Mouse (Mus musculus) left cerebral cortex, postnatal 14 days (tissue): Measurements from ENCODE around the gene Scamp3. TPM values are rescaled to one million over a fixed set of nuclear protein-coding genes. Genes with fewer than 3 reads are reported as not detected.
"Not testable (repeated sequence)": the region's sequence is repeated elsewhere in the genome, so short reads cannot be mapped to it uniquely, and the experiment has no call there.

Experiments used
- DNase-seq, 2 experiments: peaks; one replicate each; pipeline ENCODE4 v3.0.0; 2021 to 2022; ENCODE audit warnings: low spot score in 2 of 2, mixed read lengths in 1 of 2
- intact Hi-C: fragments of 180-260 bp; cut with DNase I; formaldehyde crosslinking; loops from one replicate; pipeline ENCODE4 v1.15.1; 2025
- total RNA-seq, 2 experiments: library from RNA; stranded (reverse); gene quantifications; 2 replicates each; pipeline ENCODE4 v1.2.3; 2021

Scamp3 gene
- total RNA-seq, 2 experiments from 2014 or later, result 77.0 to 79.2 TPM

DNA sequence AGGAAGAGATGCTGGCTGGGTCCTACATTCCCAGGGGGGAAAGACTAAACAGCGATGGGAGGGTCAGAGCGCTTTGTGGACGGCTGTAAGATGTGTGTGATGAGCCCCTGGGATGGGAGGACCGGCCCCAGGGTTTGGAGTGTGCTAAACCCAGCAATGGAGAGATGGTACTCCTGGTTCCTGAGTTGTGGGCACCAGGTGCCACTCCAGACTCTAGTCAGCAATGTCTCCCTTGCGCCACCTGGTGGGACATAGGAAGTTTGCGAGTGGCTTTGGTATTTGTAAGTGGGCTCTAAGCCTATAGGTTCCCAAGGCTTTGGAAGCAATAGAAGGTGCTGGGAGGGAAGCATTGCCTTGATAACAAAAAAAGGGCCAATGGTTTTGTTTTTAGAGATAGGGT lies 38.6 kb downstream of the Scamp3 start:
- intact Hi-C loops, result no loop called here

DNA sequence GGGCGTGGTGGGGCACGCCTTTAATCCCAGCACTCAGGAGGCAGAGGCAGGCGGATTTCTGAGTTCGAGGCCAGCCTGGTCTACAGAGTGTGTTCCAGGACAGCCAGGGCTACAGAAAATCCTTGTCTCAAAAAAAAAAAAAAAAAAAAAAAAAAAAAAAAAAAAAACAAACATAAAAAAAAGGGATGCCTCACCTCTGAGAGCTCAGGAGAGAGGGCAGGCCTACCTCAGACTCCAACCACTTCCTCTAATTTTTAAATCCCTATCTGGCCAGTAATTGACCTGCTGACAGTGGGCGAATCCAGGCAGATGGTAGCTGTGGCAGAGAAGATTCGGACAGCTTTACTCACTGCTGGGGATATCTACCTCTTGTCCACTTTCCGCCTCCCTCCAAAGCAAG lies 39.1 kb downstream of the Scamp3 start:
- intact Hi-C loops, DNase-seq: not testable (repeated sequence)

More for the DNA sequence above, 38.6 kb downstream of the Scamp3 start:
- DNase-seq, result peak; percentile 92 to 96

DNA sequence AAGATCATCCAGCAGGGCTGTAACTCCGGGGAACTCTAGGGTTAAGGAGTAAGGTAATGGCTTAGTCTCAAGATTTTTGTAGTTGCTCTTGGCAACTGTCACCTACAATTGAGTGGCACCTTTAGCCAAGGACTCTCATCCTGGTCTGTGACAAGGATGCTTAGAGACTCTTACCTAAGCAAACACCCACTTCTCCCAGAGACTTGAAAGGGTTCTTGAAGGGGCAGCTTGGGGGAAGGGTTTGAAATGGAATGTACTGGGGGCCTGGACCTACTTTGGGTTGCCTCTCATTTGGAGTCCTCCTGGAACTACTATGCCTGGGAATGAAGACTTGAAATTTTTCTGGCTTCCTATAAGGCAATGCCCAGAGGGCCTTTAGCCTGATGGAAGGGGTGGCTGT lies 41.0 kb downstream of the Scamp3 start:
- intact Hi-C loops, result no loop called here
- DNase-seq, result no peak

DNA sequence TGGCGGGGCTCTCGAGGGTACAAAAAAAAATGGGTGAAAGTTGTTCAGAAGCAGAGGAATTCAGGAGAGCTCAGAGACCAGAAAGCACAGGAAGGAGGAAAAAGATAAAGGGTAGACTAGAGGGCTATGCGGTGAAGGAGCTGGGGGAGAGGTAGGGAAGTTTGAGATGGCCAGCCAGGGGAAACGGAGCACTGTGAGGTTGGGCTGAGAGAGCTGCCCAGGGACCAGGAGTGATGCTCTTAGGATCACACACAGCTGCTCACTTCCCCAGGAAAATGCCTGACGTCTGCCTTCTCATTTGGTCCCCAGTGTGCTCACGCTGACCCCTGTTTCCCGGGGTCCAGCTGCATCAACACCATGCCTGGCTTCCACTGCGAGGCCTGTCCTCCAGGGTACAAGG lies 42.3 kb downstream of the Scamp3 start:
- no peak for DNase-seq
- intact Hi-C loops, result no loop called here

DNA sequence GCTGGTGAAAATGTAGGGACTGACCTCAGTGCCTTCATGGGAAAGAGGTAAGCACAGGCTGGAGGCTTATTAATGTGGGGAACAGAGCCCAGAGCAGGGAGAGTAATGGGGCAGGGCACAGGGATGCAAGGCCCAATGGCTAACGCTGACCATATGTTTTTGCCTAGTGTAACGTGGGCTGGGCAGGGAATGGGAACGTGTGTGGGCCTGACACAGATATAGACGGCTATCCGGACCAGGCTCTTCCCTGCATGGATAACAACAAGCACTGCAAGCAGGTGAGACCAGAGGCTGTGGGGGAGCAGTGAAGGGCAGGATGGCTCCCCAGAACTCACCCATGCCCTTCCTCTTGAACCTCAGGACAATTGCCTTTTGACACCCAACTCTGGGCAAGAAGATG lies 43.9 kb downstream of the Scamp3 start:
- intact Hi-C loops, result loop anchor here (10.0 kb wide), 1 partner anchor 554 kb away; the partner anchor contains the start of gene Ube2q1
- no peak for DNase-seq

DNA sequence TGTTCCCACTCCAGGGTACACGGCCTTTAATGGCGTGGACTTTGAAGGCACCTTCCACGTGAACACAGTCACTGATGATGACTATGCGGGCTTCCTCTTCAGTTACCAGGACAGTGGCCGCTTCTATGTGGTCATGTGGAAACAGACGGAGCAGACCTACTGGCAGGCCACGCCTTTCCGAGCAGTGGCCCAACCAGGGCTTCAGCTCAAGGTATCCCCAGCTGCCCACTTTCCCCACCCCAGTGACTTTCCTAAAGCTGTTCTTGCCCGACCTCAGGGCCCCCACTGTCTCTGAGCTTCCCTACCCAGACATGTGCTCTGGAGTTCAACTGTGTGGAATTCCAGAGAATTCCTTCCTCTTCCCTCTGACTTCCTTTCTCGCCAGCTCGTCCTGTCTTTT lies 47.5 kb downstream of the Scamp3 start:
- no peak for DNase-seq
- intact Hi-C loops, result loop anchor here (10.0 kb wide), 1 partner anchor 550 kb away; the partner anchor contains the start of gene Ube2q1

DNA sequence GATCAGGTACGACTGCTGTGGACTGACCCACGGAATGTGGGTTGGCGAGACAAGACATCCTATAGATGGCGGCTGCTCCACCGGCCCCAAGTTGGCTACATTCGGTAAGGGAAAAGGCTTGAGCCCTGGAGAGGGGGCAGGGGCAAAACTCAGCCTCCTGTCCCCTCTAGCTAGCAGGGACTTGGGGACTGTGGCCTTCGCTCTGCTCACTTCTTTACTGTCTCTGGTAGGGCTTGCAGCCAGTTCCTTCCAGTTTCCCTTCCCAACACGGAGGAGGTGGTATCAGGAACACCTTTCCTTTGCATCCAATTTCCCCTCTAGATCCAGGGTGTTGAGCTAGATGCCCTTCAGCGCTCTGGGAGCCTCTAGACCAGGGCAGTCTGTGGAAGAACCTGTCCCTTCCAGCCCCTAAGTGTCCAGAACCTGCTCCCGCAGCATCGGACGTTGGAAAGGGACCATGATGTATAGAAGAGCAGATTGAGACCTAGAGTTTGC lies 48.1 kb downstream of the Scamp3 start:
- intact Hi-C loops, result loop anchor here (10.0 kb wide), 1 partner anchor 549 kb away; the partner anchor contains the start of gene Ube2q1
- no peak for DNase-seq

DNA sequence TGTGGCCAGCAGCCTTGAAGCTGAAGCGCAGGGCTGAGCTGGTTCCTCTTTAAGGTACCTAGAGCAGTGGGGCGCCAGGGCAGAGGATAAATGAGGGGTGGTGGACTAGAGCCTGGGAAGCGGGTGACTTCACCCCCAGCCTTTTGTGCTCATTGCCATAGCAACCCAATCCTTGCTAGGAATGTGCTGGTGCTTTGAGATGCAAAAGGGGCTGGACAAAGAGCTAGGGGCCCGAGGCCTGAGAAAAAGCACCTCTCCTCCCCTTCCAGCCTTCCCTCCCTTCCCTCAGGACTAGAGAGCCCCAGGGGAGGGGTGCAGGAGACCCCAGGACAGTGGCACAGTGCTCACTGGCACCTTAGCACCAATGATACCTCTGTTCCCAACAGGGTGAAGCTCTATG lies 48.6 kb downstream of the Scamp3 start:
- peak in 1 of 2 experiments; percentile 55 for DNase-seq
- intact Hi-C loops, result loop anchor here (10.0 kb wide), 1 partner anchor 549 kb away; the partner anchor contains the start of gene Ube2q1

DNA sequence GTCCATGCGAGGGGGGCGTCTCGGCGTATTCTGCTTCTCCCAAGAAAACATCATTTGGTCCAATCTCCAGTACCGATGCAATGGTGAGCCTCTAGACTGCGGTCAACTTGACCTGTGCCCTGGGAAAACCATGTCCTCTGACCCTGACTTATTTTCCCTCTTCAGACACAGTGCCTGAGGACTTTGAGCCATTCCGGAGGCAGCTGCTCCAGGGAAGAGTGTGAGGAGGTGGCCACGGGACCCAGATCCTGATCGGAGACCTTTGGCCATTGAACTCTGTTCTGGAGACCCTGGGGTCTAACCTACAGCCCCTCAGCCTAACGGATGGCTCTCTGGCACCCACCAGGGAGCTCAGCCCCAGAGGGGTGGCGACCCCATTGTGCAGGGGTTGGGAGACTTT lies 49.1 kb downstream of the Scamp3 start:
- no peak for DNase-seq
- intact Hi-C loops, result loop anchor here (10.0 kb wide), 1 partner anchor 548 kb away; the partner anchor contains the start of gene Ube2q1

DNA sequence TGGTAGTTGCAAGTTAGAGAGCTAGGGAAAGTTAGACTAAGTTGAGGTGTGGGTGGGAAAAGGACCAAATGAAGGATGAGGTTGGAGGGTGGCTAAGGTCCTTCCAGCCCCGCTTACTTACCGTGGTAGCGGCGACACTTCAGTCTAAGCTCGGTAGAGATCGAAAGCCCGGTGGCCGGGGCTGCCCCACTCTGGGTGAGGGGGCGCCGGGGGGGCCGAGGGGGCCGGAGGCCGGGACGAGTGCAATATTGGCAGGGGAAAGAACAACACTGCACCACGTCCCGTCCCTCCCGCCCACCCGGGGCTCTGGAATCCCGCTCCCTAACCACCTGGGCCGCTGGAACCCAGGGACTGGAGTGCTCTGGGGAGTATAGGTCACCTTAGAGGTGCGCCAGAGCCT lies 49.6 kb downstream of the Scamp3 start, which contains the start of gene Mtx1:
Mtx1 (minus strand) TSS at position 189 of the 400 bp plus-strand sequence.
- intact Hi-C loops, result loop anchor here (10.0 kb wide), 1 partner anchor 548 kb away; the partner anchor contains the start of gene Ube2q1
- no peak for DNase-seq

DNA sequence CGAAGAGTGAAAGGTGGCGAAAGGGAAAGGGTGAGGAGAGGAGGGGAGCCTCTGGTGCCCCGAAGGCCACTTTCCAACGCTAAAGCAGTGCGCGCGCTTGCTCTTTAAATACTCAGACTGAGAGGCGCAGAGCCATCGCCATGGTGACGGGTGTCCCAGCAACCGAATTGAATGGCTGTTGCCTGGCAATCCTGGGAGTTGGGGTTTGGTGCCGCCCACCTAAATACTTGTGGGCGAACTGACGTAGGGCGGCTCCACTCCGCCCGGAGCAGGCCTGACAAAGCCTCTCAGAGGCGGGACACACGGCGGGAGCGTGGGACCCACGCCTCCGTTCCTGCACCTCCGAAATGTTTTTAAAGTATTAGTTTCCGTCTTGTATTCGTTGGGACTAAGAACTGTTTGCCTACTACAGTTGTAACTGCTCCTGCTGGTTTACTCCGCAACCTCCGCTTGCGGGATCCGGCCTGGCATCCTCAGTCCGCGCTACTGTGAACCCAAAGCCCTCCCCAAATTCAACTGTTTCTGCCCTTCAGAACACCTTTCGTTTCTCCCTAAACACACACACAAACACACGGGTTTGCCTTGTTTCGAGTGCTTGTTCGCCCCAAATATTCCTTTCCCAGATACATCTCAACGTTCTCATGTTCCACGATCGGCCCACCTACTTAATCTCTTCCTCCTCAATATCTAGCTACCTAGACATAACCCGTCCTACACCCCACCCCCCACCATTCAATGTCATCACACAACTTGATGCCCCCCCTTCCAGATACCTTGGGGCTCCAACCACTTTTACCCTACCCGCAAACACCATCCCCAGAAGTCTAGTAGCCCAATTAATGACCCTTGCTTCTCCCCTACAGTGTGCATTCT lies 50.3 kb downstream of the Scamp3 start:
- peak; percentile 93 to 95 for DNase-seq
- intact Hi-C loops, result loop anchor here (10.0 kb wide), 1 partner anchor 547 kb away; the partner anchor contains the start of gene Ube2q1

DNA sequence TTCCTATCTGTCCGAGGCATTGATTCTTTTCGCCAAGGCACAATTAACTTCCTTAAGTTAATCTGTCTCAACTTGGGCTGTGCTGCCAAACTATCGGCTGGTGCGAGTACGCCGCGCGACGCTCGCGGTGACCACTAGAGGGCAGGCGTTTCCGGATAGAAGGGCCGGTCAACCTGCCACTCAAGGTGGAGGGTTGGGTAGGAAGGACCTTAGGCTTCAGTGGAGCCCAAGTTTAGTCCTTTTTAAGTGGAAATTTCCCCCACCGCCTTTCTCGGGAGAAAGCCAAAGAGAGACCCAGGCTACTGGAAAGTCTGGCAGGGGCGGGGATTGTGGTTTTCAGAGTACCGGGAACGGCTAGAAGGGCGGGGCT lies 50.9 kb downstream of the Scamp3 start:
- intact Hi-C loops, result loop anchor here (10.0 kb wide), 1 partner anchor 547 kb away; the partner anchor contains the start of gene Ube2q1
- peak; percentile 81 to 87 for DNase-seq

DNA sequence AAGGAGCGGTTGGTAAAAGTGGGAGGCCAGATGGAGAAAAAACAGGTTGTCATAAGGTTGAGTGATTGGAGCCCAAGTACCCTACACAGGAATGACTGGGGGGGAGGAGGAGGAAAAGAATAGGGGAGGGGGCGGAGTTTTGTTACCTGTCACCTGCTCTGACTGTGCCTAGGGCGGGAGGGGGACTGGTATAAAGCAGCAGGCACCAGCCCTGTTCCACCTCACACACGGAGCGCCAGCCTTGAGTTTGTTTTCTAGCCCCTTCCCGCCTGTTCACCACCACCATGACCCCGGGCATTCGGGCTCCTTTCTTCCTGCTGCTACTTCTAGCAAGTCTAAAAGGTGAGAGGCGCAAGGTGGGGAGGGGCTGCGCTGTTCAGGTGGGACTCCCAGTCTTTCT lies 51.6 kb downstream of the Scamp3 start, which contains the start of gene Muc1:
Muc1 (plus strand) TSS at position 222 of the 400 bp plus-strand sequence.
- no peak for DNase-seq
- intact Hi-C loops, result loop anchor here (10.0 kb wide), 1 partner anchor 546 kb away; the partner anchor contains the start of gene Ube2q1

DNA sequence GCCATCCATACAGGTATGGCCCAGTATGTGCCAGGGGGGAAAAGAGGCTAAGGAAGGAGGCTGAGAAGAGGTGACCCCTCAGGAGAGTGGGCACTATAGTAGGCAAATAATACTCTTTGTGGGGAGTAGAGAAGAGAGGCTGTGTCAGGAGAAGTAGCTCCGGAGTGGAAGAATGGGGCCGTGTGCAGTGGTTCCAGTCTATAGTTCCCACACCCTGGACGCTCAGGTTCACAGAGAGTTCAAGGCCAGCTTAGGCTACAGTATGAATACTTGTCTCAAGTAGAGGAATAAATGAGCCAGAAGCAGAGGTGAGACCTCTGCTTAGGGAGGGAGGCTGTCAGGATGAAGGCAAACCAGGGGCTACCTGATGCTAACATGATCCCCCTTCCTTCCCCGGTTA lies 52.0 kb downstream of the Scamp3 start:
- intact Hi-C loops, result loop anchor here (10.0 kb wide), 1 partner anchor 546 kb away; the partner anchor contains the start of gene Ube2q1

DNA sequence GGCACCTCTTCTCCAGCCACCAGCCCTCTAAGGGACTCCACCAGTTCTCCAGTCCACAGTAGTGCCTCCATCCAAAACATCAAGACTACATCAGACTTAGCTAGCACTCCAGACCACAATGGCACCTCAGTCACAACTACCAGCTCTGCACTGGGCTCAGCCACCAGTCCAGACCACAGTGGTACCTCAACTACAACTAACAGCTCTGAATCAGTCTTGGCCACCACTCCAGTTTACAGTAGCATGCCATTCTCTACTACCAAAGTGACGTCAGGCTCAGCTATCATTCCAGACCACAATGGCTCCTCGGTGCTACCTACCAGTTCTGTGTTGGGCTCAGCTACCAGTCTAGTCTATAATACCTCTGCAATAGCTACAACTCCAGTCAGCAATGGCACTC lies 53.3 kb downstream of the Scamp3 start:
- DNase-seq, result no peak
- intact Hi-C loops, result no loop called here

More for the DNA sequence above, 52.0 kb downstream of the Scamp3 start:
- DNase-seq, result no peak

DNA sequence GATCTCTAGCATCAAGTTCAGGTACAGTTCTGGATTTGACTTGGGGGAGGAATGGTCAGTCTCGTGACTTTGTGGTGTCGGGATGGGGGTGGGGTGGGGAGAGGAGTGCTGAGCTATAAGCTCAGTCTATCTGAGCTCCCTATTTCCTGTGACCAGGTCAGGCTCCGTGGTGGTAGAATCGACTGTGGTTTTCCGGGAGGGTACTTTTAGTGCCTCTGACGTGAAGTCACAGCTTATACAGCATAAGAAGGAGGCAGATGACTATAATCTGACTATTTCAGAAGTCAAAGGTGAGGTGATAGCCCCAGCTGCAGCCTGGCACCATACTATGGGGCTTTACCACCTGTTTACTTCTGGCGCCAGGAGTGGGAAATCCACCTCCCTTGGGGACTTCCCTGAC lies 54.1 kb downstream of the Scamp3 start:
- intact Hi-C loops, result no loop called here
- no peak for DNase-seq

DNA sequence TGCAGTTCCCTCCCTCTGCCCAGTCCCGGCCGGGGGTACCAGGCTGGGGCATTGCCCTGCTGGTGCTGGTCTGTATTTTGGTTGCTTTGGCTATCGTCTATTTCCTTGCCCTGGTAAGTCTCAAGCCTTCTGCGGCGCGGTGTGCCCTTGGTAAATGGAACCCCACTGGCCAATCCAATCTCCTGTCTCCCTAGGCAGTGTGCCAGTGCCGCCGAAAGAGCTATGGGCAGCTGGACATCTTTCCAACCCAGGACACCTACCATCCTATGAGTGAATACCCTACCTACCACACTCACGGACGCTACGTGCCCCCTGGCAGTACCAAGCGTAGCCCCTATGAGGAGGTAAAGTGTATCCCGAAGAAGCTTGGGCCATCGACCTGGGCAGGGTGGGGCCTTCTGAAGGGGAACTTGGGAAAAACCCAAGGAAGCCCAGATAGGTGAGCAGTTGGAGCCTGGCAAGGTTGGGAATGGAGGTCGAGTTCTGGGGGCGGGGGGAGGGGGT lies 54.6 kb downstream of the Scamp3 start:
- DNase-seq, result no peak

More for the DNA sequence above, 54.6 kb downstream of the Scamp3 start:
- intact Hi-C loops, result no loop called here
